Mouse (Mus musculus): ENCODE data around the gene Sh3bgrl.

Gene Sh3bgrl

DNA sequence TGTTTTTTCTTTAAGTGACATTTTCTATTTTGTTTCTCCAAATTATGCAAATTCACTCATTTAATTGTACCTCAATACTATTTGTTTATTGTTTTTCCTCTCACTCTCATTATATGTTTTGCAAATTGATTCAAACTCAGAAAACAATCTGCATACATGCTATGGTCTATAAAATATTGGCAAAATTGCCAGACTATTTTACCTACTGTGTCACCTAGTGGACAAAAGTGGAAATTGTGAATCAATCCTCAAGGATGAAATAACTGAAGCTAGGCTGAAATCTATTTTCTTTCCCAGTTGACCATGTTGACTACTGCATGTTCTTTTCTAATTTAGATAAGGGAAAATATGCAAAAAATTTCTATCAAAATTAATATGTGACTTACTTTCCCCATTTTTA, 143.0 kb downstream of the Sh3bgrl start:
- no peak for DNase-seq (ENCODE audit: low read depth, low spot score)
